Mouse (Mus musculus) liver, embryonic 14.5 days (tissue): ENCODE data around the gene Slc43a1.

Experiments
- CTCF ChIP-seq: IDR thresholded peaks from 2 replicates; pipeline ENCODE4 v1.5.1; 2016; ENCODE audit warnings: antibody characterized with exemption, low read depth, control low read depth
- EP300 ChIP-seq: IDR thresholded peaks from 2 replicates; pipeline ENCODE4 v1.6.1; 2016; ENCODE audit warnings: antibody characterized with exemption, low read depth

- TF ChIP-seq CTCF (no peak), EP300 (no peak)
These were observed 48.2 kb downstream of the Slc43a1 start for GRCm38 (mm10) chr2:84886821-84887281.
